9 mouse cellular contexts compared by ENCODE assay signal in genomic region chr10:115623956-115624671, GRCm38 (mm10). TPM values are rescaled to one million over a fixed set of nuclear protein-coding genes. Genes with fewer than 3 reads are reported as not detected.
DNase-seq lines count a peak whose midpoint lies in the region; ATAC-seq and TF ChIP-seq lines count a peak whose summit lies in the region.
"Had no signal": no experiment of that assay in that cellular context is flagged by ENCODE, and none has a peak within 500 bp of the region (broad histone marks: within the 10 kb centered on the region; RNA-seq: fewer than 3 reads in every experiment).

No protein-coding gene starts in this region.

- H3K9ac ChIP-seq in midbrain, embryonic 13.5 days (replicated peaks), result no peak overlapping the region

- ATAC-seq in midbrain, embryonic 13.5 days, result peak; percentile 82

- 14% methylated on average over 15 of the region's 15 CpGs for WGBS in bone marrow, adult 2 months
- 28% methylated on average over 15 of the region's 15 CpGs for WGBS in midbrain, embryonic 13.5 days

- no peaks in the 10 kb centered on the region for H3K36me3 ChIP-seq in midbrain, embryonic 13.5 days

- DNase-seq in gastrocnemius, adult 18-20 months (ENCODE audit: low spot score), result peak; percentile 8
- no peak for DNase-seq in gastrocnemius, postnatal 25 days
- DNase-seq in frontal cortex, postnatal 25 days (ENCODE audit: low spot score in 2 of 2), result peak; percentile 13 to 36
- peak; percentile 17 to 20 for DNase-seq in left cerebral cortex, postnatal 25 days (ENCODE audit: low spot score in 2 of 2)
- no peak for DNase-seq in spleen, adult 12 weeks (ENCODE audit: low spot score)
- DNase-seq in spleen, postnatal 4 days (ENCODE audit: low spot score in 2 of 2), result no peak

- intact Hi-C loops in left cerebral cortex, postnatal 25 days (cut with DNase I), result no loop called here

- H3K27me3 ChIP-seq in midbrain, embryonic 13.5 days, result peaks cover 2% of the 10 kb centered on the region; the same call in 1 of the 2 replicates

- no peaks in the 10 kb centered on the region; the same call in 1 of the 2 replicates for H3K4me1 ChIP-seq in bone marrow, adult 2 months (ENCODE audit: control insufficient read depth, insufficient read depth, low read length)
- 0 out of 2 replicates have a peak, but pooled peaks cover 6% of the 10 kb centered on the region for H3K4me1 ChIP-seq in midbrain, embryonic 13.5 days (replicated peaks)

- no peak overlapping the region for H3K27ac ChIP-seq in bone marrow, adult 2 months (ENCODE audit: control insufficient read depth, insufficient read depth, low read depth, low read length, poor library complexity)
- no peak overlapping the region for H3K27ac ChIP-seq in midbrain, embryonic 13.5 days

- TF ChIP-seq CTCF in bone marrow, adult 2 months (IDR thresholded peaks at IDR 0.05; ENCODE audit: control insufficient read depth, insufficient read depth, low read length), result no peak

- TF ChIP-seq POLR2A in bone marrow, adult 2 months (IDR thresholded peaks at IDR 0.05; ENCODE audit: borderline replicate concordance, control insufficient read depth, low read depth, low read length), result no peak

- H3K4me3 ChIP-seq in bone marrow, adult 2 months (replicated peaks; ENCODE audit: control insufficient read depth, low read depth, low read length), result peak overlapping the region; percentile 24
- no peak overlapping the region for H3K4me3 ChIP-seq in midbrain, embryonic 13.5 days (replicated peaks)

- no peaks in the 10 kb centered on the region for H3K9me3 ChIP-seq in midbrain, embryonic 13.5 days

- peak overlapping the region; percentile 28 for H3K4me2 ChIP-seq in midbrain, embryonic 13.5 days (replicated peaks)

RNA-seq across cellular contexts. Expression of gene Lgr5, which starts 36.5 kb away (rescaled TPM):
- under 1 TPM in 1 of 2 experiments, not detected in 1; 0.14 TPM for total RNA-seq in gastrocnemius, adult 18-20 months (2021)
- total RNA-seq in gastrocnemius, postnatal 25 days (2021), result under 1 TPM in 1 of 2 experiments, not detected in 1; 0.35 TPM
- polyA plus RNA-seq in bone marrow, adult 2 months (2011; ENCODE audit: insufficient read depth, insufficient read length, low replicate concordance, missing spikeins), result 1.4 and 1.8 TPM in 2 replicates
- 1 to 10 TPM; 2.5 to 4.4 TPM for total RNA-seq in left cerebral cortex, postnatal 25 days (2021)
- 2.2 and 2.9 TPM in 2 replicates for polyA plus RNA-seq in midbrain, embryonic 13.5 days (2015; fragmentation: Nextera tagmentation; extraction: Ambion mirVana)

RNA-seq across cellular contexts. Expression of gene A930009A15Rik, which starts 54.3 kb away (rescaled TPM):
- not detected for total RNA-seq in gastrocnemius, adult 18-20 months (2021)
- not detected for total RNA-seq in gastrocnemius, postnatal 25 days (2021)
- 3.9 and 7.1 TPM in 2 replicates for polyA plus RNA-seq in bone marrow, adult 2 months (2011; ENCODE audit: insufficient read depth, insufficient read length, low replicate concordance, missing spikeins)
- under 1 TPM; 0.34 to 0.62 TPM for total RNA-seq in left cerebral cortex, postnatal 25 days (2021)
- polyA plus RNA-seq in midbrain, embryonic 13.5 days (2015; fragmentation: Nextera tagmentation; extraction: Ambion mirVana), result 0.61 and 0.69 TPM in 2 replicates
- total RNA-seq: liver, adult 2 months had no signal
- polyA plus RNA-seq: liver, adult 2 months had no signal

Comparison
In these comparisons a context has a peak if more than half of its experiments do, and no peak if none do; other contexts are left out.
1. DNase-seq: peak in gastrocnemius, adult 18-20 months (single experiment), frontal cortex, postnatal 25 days (2 of 2) and left cerebral cortex, postnatal 25 days (2 of 2); none in gastrocnemius, postnatal 25 days (single experiment), spleen, adult 12 weeks (single experiment) and spleen, postnatal 4 days (0 of 2).